Mouse (Mus musculus) left cerebral cortex, adult 18-20 months (tissue): Measurements from ENCODE around the gene Ccr7. TPM values are rescaled to one million over a fixed set of nuclear protein-coding genes. Genes with fewer than 3 reads are reported as not detected.
A peak's percentile ranks its signal among the peaks of the same experiment; 100 is the strongest.

Experiments
- DNase-seq, 2 experiments: peaks; one replicate each; pipeline ENCODE4 v3.0.0; 2021 to 2022; ENCODE audit warnings: low spot score in 2 of 2, mixed read lengths in 1 of 2
- long read RNA-seq, 2 experiments: library from polyadenylated mRNA; stranded (forward); transcript quantifications; one replicate each; pipeline ENCODE4 v2.0.0; 2021
- total RNA-seq, 2 experiments: library from RNA; stranded (reverse); gene quantifications; 2 replicates each; pipeline ENCODE4 v1.2.3; 2021

Ccr7 gene
- under 1 TPM in 1 of 2 experiments, not detected in 1; 0.49 TPM for total RNA-seq
- long read RNA-seq, experiment 1, result 0 reads
- long read RNA-seq, experiment 2, partial matches to known transcripts, result 0 of 1 reads
- long read RNA-seq, experiment 2, other reads (novel, unspliced or antisense), result 0 of 1 reads

GRCm38 (mm10) chr11:99154987-99155641 is at the start of gene Ccr7:
TSS of gene Ccr7 (minus strand) at chr11:99155077.
- no peak for DNase-seq

- DNase-seq, result peak; percentile 48 to 50
Observed at GRCm38 (mm10) chr11:99189154-99189582, 34.3 kb upstream of the Ccr7 start.

GRCm38 (mm10) chr11:99187348-99187747 is 32.5 kb upstream of the Ccr7 start:
- no peak for DNase-seq

GRCm38 (mm10) chr11:99186836-99187235 is 32.0 kb upstream of the Ccr7 start:
- no peak for DNase-seq

GRCm38 (mm10) chr11:99182575-99182974 is 27.7 kb upstream of the Ccr7 start:
- DNase-seq, result peak in 1 of 2 experiments; percentile 11

GRCm38 (mm10) chr11:99180071-99180470 is 25.2 kb upstream of the Ccr7 start:
- DNase-seq, result no peak

DNA sequence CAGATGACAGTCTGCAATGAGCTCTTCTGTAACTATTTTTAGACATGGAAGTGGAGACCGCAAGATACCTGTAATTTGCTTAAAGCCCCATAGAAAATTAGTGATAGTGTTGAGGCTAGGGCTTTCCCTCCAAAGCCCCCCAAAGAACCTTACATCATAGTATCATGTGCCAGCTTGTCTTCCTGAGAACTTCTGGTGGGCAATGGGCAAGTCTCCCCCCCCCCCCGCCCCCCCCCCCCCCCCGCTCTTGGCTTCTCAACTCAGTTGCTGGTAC is 23.0 kb upstream of the Ccr7 start:
- no peak for DNase-seq

DNA sequence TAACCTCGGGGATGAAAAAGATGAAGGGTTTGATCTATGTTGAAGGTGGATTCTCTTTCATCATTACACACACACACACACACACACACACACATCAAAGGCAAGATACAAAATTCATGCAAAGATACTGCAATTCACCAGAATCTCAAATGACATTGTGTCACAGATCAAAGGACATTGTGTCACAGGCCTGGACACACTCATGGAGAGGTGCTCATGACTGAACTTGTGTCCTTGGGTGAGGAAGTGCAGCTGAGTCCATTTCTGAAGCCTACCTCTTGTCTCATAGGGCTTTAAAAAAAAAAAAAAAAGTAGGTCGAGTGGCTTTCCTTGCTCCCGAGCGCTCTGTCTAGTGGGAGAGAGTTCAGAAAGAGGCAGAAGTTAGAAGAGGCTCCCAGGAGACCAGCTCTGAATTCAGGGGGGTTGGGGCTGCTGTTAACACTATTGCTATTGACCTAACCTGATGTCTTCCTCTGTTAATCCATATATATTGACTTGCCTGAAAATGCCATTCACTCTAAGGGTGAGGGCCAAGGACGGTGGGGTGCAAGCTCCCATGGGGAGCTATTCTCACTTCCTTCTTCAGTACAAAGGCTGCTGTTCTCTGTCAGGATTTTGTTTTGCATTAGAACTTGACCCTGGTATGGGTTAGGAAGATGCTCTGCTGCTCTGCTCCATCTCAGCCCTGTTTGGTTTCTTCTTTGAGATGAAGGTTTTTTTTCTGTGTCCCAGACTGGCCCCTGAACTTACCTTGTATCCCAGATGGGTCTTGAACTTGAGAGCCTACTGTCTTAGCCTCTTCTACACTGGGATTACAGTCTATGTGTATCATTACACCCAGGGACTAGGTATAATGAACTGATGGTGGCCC is 22.4 kb upstream of the Ccr7 start:
- no peak for DNase-seq

GRCm38 (mm10) chr11:99172002-99172401 is 17.1 kb upstream of the Ccr7 start:
- DNase-seq, result no peak

DNA sequence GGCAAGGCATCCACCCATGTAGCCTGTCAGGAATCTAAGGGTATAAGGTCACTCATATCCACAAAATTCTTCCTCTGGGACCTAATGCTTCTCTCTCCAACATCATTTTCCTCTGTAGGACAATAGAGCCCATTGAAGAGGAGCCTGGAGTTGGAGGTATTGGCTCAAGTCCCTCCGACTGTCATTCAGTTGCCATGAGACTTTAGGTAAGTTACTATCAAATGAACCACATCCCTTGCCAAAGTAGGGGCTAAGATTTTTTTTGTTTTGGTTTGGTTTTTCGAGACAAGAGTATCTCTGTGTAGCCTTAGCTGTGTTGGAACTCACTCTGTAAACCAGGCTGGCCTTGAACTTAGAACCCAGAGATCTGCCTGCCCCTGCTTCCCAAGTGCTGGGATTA is 16.6 kb upstream of the Ccr7 start:
- no peak for DNase-seq

DNA sequence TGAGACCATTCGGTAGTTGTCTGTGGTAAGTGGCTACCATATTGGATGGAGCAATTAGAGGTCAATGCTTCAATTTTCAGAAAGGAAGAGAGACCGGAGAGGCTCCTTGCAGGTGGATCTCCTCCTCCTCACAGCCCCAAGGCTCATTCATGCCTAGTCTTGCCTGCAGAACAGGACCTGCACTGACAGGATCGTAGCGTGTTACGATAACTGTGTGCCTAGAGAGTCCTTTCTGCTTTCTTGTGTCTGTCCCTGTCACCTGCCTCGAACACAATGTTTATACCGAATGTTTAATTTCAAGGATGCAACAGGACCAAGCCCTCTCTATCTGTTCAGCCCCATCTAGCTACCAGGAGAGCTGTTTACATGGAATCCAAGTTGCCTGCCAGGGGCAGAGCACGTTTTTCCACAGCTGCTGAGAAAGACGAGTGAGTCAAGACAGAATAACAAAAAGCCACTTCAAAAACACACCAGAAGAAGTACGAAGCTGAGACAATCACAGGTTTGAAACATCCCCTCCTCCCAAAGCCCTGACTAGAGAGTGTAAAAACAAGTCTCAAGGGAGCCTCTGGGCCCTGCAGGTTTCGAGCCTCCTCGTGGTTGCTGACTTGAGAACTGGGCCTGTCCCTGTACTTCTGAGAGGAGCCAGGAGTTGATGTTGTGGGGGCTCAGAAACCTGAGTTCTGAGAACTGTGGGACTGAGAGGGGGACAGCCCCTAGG is 15.8 kb upstream of the Ccr7 start:
- DNase-seq, result no peak

DNA sequence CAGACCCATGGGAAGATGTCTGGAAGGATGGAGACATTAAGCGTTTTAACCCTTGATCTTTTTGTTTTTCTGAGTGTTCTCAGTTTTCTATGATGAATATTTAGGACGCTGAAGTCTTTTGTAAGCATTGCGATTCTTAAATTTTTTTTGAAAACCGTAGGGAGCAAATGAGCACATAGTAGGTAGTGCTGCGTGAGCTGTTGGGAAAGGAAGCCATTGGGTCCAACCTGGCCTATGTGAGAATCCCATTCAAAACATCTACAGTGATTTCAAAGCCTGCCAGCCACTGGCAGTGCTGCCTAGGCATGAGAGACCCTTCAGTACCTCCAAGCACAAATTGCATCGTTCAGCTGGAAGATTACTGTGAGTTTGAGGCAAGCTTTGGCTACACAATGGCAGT is 15.1 kb upstream of the Ccr7 start:
- DNase-seq, result no peak

DNA sequence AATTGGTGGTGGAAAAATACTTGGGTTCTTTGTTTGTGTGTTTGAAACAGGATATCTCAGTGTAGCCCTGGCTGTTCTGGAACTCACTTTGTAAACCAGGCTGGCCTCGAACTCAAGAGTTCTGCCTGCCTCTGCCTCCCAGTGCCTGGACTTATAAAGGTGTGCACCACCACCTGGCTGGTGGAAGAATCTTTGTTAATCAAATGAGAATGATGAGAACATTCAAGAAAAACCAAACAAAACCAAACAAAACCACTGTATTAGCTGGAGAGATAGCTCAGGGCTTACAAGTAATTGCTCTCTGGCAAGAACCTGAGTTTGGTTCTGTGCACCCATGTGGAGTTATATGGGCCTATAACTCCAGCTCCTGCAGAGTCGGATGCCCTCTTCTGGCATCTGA is 14.6 kb upstream of the Ccr7 start:
- no peak for DNase-seq

DNA sequence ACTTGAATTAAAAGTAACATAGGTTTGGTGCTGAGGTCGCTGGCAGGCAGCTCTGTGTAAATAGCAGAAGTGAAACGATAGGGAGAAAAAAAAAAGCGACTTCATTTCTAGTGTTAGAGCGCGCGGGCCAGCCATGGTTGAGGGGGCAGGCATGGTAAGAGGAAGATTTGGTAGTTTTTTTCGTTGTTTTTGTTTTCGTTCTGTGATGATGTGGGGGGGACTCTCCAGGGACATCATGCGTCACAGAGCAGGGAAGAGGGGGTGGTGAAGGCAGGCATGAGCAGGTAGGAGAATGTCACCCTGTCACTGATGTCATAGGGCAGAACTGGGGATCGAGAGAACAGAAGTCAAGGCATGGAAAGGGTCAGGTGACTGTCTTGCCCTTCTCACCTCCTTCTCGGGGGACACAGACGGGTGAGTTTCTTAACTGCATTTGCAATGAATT is 13.2 kb upstream of the Ccr7 start:
- DNase-seq, result no peak

DNA sequence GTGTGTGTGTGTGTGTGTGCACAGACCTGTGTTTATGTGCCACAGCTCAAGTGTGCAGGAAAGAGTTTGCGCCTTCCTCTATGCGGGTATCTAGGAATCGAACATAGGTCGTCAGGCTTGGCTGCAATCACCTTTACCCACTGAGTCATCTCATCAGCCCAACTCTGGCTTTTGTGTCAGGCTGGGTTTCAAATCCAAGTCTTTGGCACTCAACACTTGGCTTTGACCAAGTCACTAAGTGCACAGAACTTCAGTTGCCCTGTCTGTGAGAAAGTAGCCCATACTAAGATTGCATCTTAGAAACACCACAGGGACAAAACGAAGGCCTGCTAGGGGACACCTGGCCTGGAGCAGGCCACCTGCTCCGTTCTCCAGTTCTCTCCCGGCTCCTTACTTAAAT is 12.7 kb upstream of the Ccr7 start:
- no peak for DNase-seq

- DNase-seq, result no peak
Observed at GRCm38 (mm10) chr11:99166241-99166640, 11.4 kb upstream of the Ccr7 start.

DNA sequence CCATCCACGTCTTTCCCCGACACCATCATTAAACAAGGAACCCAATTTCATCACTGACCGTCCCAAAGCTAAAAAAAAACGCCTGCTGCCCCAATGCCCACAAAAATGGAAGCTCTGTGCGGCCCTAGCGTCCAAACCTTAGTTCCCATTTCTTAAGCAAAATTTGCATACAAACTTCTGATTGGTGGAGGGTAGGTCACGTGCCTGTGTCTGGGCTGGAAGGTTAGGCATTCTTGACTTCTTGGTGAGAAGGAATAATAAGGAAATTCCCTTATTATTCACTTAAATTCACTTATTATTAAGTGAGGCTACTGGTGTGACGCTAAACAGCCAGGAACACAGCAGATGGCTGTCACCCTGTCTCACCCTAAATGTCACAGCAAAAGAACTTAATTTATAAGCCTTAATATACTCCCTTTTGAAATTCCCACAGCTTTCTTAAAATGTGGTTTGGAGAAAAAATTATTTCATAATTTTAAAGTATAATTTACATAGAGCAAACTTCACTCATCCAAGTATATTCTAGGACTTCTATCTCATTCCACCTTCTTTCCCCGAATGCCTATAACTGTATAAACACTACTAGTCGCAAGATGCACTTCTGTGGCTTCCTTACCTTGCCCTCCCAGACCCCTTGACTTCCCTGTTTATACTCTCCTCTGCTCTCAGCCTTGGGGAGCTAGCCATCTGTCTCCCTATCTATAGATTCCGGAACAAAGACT is 10.3 kb upstream of the Ccr7 start:
- DNase-seq, result no peak

DNA sequence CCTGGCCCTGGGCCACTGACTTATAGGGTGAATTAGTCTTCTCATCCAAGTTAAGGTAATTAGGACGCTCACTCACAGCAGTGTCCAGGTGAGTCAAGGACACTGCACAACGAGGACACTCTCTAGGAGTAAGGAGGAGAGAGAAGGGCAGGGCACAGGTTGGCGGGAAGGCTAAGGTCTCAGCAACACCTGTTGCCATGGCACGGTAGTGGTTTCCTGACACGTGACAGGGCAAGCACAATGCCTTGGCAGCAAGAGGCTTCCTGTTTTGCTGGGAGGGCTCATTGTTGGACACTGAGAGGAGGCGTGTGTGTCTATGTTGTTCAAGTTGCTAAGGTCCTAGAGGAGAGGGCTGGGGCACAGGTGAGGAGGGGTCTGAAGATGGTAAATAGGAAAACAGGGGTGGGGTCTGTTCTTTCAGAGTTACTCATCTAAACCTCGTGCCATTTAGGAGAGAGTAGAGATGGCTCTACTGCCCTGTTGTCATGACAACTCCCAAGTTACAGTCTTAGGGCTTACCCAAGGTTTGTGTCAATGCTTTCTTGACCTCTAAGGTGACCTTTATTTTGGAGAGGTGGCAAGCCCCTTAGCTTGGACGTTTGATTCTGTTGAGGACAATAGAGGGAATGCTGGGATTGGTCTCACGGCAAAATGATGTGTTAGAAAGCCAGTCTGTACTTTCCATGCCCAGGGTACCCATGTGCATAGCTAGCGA is 8.3 kb upstream of the Ccr7 start:
- DNase-seq, result no peak

DNA sequence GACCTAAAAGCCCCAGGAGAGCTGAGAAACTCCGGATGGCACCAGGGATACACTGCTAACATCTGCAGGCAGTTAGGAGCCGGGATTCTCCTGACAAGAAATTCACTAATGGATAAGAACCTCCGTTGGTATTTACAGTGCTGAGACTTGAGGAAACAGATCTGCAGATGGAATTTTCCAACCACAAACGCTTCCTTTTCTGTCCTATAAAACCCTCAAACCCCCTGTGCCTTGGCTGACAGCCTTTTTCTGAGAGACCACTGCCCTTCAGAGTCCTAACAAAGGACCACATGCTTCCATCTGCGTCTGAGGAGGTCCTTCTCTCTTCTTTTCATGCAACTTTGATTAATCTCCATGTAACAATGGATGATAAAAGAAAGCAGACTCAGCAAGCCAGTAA is 6.8 kb upstream of the Ccr7 start:
- DNase-seq, result no peak

DNA sequence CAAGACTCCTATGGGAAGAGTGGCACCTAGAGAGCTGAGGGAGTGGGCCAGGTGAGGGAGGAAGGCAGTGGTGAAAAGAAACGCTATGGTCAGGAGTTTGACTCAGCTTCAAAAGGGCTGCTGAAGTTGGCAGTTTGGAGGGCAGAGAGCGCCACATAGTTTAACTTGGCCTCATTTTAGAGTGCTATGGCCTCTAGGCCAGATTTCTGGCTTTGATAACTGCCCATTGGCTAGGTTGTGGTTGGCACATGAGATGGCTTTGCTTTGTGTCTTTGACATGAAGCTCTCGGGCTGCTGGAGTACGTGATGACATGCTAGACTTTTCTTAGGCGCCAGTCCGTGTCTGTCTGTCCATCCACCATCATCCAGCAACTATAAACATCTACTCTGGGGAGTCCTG is 5.4 kb upstream of the Ccr7 start:
- DNase-seq, result no peak

- no peak for DNase-seq
Observed at GRCm38 (mm10) chr11:99155817-99156216, 940 bp upstream of the Ccr7 start.
